Mouse (Mus musculus): ENCODE measurements around the gene Sh3bp1.
"Not testable (repeated sequence)": the region's sequence is repeated elsewhere in the genome, so short reads cannot be mapped to it uniquely, and the experiment has no call there.

The Sh3bp1 gene

GRCm38 (mm10) chr15:78878792-78879516 is 20.6 kb upstream of the Sh3bp1 start:
- not testable (repeated sequence) for DNase-seq

- no peak for DNase-seq
These were observed 19.1 kb upstream of the Sh3bp1 start for GRCm38 (mm10) chr15:78880432-78880831.

- no peak for DNase-seq
These were observed 17.7 kb upstream of the Sh3bp1 start for GRCm38 (mm10) chr15:78881828-78882227.

- no peak for DNase-seq
These were observed 10.1 kb upstream of the Sh3bp1 start for GRCm38 (mm10) chr15:78889401-78889853.

- DNase-seq = no peak
These were observed 7.1 kb upstream of the Sh3bp1 start for GRCm38 (mm10) chr15:78892440-78892839.

- DNase-seq = no peak
These were observed 4.8 kb upstream of the Sh3bp1 start for GRCm38 (mm10) chr15:78894726-78895125.

- no peak for DNase-seq
These were observed 3.8 kb upstream of the Sh3bp1 start for GRCm38 (mm10) chr15:78895741-78896140.

GRCm38 (mm10) chr15:78896149-78896548 is 3.4 kb upstream of the Sh3bp1 start:
- DNase-seq = no peak

GRCm38 (mm10) chr15:78897488-78897887 is 2.1 kb upstream of the Sh3bp1 start:
- DNase-seq = no peak

- no peak for DNase-seq
These were observed 1.0 kb upstream of the Sh3bp1 start for GRCm38 (mm10) chr15:78898507-78899001.

- no peak for DNase-seq
These were observed 194 bp upstream of the Sh3bp1 start, which contains the start of gene Gm49510 for GRCm38 (mm10) chr15:78899409-78899739. Gene Gm49510, plus strand, starts transcription at chr15:78899667.

GRCm38 (mm10) chr15:78900585-78901421 is 1.2 kb downstream of the Sh3bp1 start:
- DNase-seq = no peak

GRCm38 (mm10) chr15:78901422-78901789 is 1.8 kb downstream of the Sh3bp1 start:
- no peak for DNase-seq

- peak; percentile 62 for DNase-seq
These were observed 3.7 kb downstream of the Sh3bp1 start for GRCm38 (mm10) chr15:78903243-78903642.

GRCm38 (mm10) chr15:78908399-78908798 is 8.8 kb downstream of the Sh3bp1 start:
- no peak for DNase-seq

GRCm38 (mm10) chr15:78908982-78909381 is 9.4 kb downstream of the Sh3bp1 start:
- no peak for DNase-seq

GRCm38 (mm10) chr15:78912040-78912439 is 12.5 kb downstream of the Sh3bp1 start:
- DNase-seq = no peak

- DNase-seq = peak; percentile 92
These were observed 14.1 kb downstream of the Sh3bp1 start, which contains the start of gene Pdxp for GRCm38 (mm10) chr15:78913632-78914090. Gene Pdxp, plus strand, starts transcription at chr15:78913919.

GRCm38 (mm10) chr15:78914091-78914822 is 14.7 kb downstream of the Sh3bp1 start:
- no peak for DNase-seq

GRCm38 (mm10) chr15:78914823-78915659 is 15.5 kb downstream of the Sh3bp1 start:
- DNase-seq = no peak

GRCm38 (mm10) chr15:78915660-78916017 is 16.1 kb downstream of the Sh3bp1 start:
- DNase-seq = peak; percentile 65
